Mouse (Mus musculus): Measurements from ENCODE around the gene Emid1.

- no peak for TF ChIP-seq HCFC1 (IDR thresholded peaks at IDR 0.05; ENCODE audit: low read depth, low read length)
- no peak for TF ChIP-seq NELFE (IDR thresholded peaks at IDR 0.05; ENCODE audit: low read depth, low read length)
- no peak for TF ChIP-seq TAL1 (IDR thresholded peaks at IDR 0.05; ENCODE audit: low read length)
Observed at GRCm38 (mm10) chr11:5063561-5064281, 88.3 kb downstream of the Emid1 start.
